18 mouse cellular contexts compared by ENCODE assay signal in the genomic region with DNA sequence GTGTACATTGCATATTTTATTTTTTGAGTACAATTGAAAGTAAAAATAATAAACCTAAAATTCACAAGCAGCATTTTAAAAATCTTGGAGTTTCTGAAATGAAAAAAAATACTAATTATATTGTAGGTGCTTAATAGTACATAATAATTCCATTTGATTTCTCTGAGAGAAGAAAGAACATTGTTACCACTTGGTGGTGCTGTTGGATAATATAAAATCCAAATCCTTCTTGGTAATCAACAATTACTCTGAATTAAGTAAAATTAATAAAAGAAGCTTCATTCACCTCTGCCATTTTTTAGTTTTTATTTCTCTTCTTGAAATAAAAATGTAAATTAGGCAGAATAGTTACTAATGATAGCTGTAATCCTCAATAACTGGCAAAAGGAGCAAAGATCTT.
DNase-seq lines count a peak whose midpoint lies in the region; ATAC-seq and TF ChIP-seq lines count a peak whose summit lies in the region.
"Had no signal": no experiment of that assay in that cellular context is flagged by ENCODE, and none has a peak within 500 bp of the region (broad histone marks: within the 10 kb centered on the region; RNA-seq: fewer than 3 reads in every experiment).

No protein-coding gene starts in this region.

- H3K4me3 ChIP-seq in embryonic facial prominence, embryonic 11.5 days (ENCODE audit: low read depth, low read length): no peak overlapping the region
- no peak overlapping the region for H3K4me3 ChIP-seq in embryonic facial prominence, embryonic 10.5 days
- H3K4me3 ChIP-seq in kidney, postnatal 0 days (replicated peaks; ENCODE audit: low read depth, low read length): no peak overlapping the region
- no peak overlapping the region for H3K4me3 ChIP-seq in limb, embryonic 10.5 days
- H3K4me3 ChIP-seq: embryonic facial prominence, embryonic 12.5 days; forebrain, embryonic 15.5 days; intestine, embryonic 15.5 days had no signal

- H3K36me3 ChIP-seq in embryonic facial prominence, embryonic 11.5 days (replicated peaks; ENCODE audit: control insufficient read depth, insufficient read depth, low read depth, low read length): no peaks in the 10 kb centered on the region
- no peaks in the 10 kb centered on the region for H3K36me3 ChIP-seq in embryonic facial prominence, embryonic 10.5 days (replicated peaks)
- H3K36me3 ChIP-seq in kidney, postnatal 0 days (ENCODE audit: insufficient read depth, low read length): no peaks in the 10 kb centered on the region
- no peaks in the 10 kb centered on the region for H3K36me3 ChIP-seq in limb, embryonic 10.5 days
- H3K36me3 ChIP-seq: embryonic facial prominence, embryonic 12.5 days; forebrain, embryonic 15.5 days; intestine, embryonic 15.5 days had no signal

- peak; percentile 40 for DNase-seq in embryonic facial prominence, embryonic 11.5 days (ENCODE audit: low spot score)
- no peak for DNase-seq in embryonic facial prominence, embryonic 10.5 days (ENCODE audit: low spot score)
- DNase-seq in kidney, postnatal 0 days (ENCODE audit: low spot score): peak; percentile 25
- no peak for DNase-seq in kidney, postnatal 4 days
- DNase-seq in 3T3-L1 (ENCODE audit: low read depth, low spot score): peak; percentile 8
- peak; percentile 9 for DNase-seq in adipocyte (ENCODE audit: low spot score)
- no peak for DNase-seq in limb, embryonic 10.5 days (ENCODE audit: low spot score)
- DNase-seq: adrenal gland, postnatal 25 days; cerebellum, adult 11 months; heart, postnatal 10 days; kidney, postnatal 36 days; spleen, adult 18-20 months had no signal

- H3K4me1 ChIP-seq in embryonic facial prominence, embryonic 11.5 days (ENCODE audit: control insufficient read depth, insufficient read depth, low read length): no peaks in the 10 kb centered on the region
- no peaks in the 10 kb centered on the region for H3K4me1 ChIP-seq in embryonic facial prominence, embryonic 10.5 days
- no peaks in the 10 kb centered on the region for H3K4me1 ChIP-seq in kidney, postnatal 0 days (replicated peaks; ENCODE audit: insufficient read depth, low read length)
- no peaks in the 10 kb centered on the region for H3K4me1 ChIP-seq in limb, embryonic 10.5 days
- H3K4me1 ChIP-seq: embryonic facial prominence, embryonic 12.5 days; forebrain, embryonic 15.5 days; intestine, embryonic 15.5 days had no signal

- ATAC-seq in embryonic facial prominence, embryonic 11.5 days (replicated peaks; ENCODE audit: insufficient number of reproducible peaks, low FRiP score, low TSS enrichment, low read depth): no peak
- ATAC-seq in kidney, postnatal 0 days (replicated peaks; ENCODE audit: low FRiP score, low read depth): no peak
- ATAC-seq in frontal cortex, adult (ENCODE audit: low TSS enrichment): no peak
- ATAC-seq: forebrain, embryonic 15.5 days; intestine, embryonic 15.5 days had no signal

- H3K9me3 ChIP-seq in embryonic facial prominence, embryonic 11.5 days (replicated peaks; ENCODE audit: control insufficient read depth, low read length): no peaks in the 10 kb centered on the region
- H3K9me3 ChIP-seq in embryonic facial prominence, embryonic 10.5 days: 0 out of 2 replicates have a peak, but pooled peaks cover 5% of the 10 kb centered on the region
- no peaks in the 10 kb centered on the region for H3K9me3 ChIP-seq in kidney, postnatal 0 days (replicated peaks; ENCODE audit: low read length)
- H3K9me3 ChIP-seq in limb, embryonic 10.5 days (replicated peaks): no peaks in the 10 kb centered on the region
- H3K9me3 ChIP-seq: embryonic facial prominence, embryonic 12.5 days; forebrain, embryonic 15.5 days; intestine, embryonic 15.5 days had no signal

- no peak overlapping the region for H3K9ac ChIP-seq in embryonic facial prominence, embryonic 11.5 days (replicated peaks; ENCODE audit: low read length)
- H3K9ac ChIP-seq in kidney, postnatal 0 days (ENCODE audit: low read depth, low read length): no peak overlapping the region
- H3K9ac ChIP-seq: embryonic facial prominence, embryonic 12.5 days; forebrain, embryonic 15.5 days; intestine, embryonic 15.5 days; liver, embryonic 14.5 days had no signal

- no peak overlapping the region for H3K27ac ChIP-seq in embryonic facial prominence, embryonic 11.5 days (replicated peaks; ENCODE audit: low read depth, low read length)
- no peak overlapping the region for H3K27ac ChIP-seq in embryonic facial prominence, embryonic 10.5 days (replicated peaks)
- no peak overlapping the region for H3K27ac ChIP-seq in kidney, postnatal 0 days
- no peak overlapping the region for H3K27ac ChIP-seq in limb, embryonic 10.5 days
- H3K27ac ChIP-seq: embryonic facial prominence, embryonic 12.5 days; forebrain, embryonic 15.5 days; intestine, embryonic 15.5 days; liver, embryonic 14.5 days; macrophage had no signal

- H3K27me3 ChIP-seq in embryonic facial prominence, embryonic 11.5 days (ENCODE audit: control insufficient read depth, insufficient read depth, low read length): no peaks in the 10 kb centered on the region
- H3K27me3 ChIP-seq in embryonic facial prominence, embryonic 10.5 days (replicated peaks; ENCODE audit: low read depth, poor library complexity, severe bottlenecking): no peaks in the 10 kb centered on the region
- H3K27me3 ChIP-seq in kidney, postnatal 0 days (ENCODE audit: insufficient read depth, low read length): no peaks in the 10 kb centered on the region
- H3K27me3 ChIP-seq in limb, embryonic 10.5 days (ENCODE audit: low read depth, poor library complexity, severe bottlenecking): no peaks in the 10 kb centered on the region
- H3K27me3 ChIP-seq: embryonic facial prominence, embryonic 12.5 days; forebrain, embryonic 15.5 days; intestine, embryonic 15.5 days had no signal

- H3K4me2 ChIP-seq in embryonic facial prominence, embryonic 11.5 days (ENCODE audit: low read depth, low read length): no peak overlapping the region
- no peak overlapping the region for H3K4me2 ChIP-seq in kidney, postnatal 0 days (ENCODE audit: low read length)
- H3K4me2 ChIP-seq: embryonic facial prominence, embryonic 12.5 days; forebrain, embryonic 15.5 days; intestine, embryonic 15.5 days had no signal

- peak; percentile 50 for TF ChIP-seq CTCF in kidney, postnatal 0 days (IDR thresholded peaks at IDR 0.05; ENCODE audit: low read depth)

Comparison
In these comparisons a context has a peak if more than half of its experiments do, and no peak if none do; other contexts are left out.
1. DNase-seq: peak in embryonic facial prominence, embryonic 11.5 days (single experiment), kidney, postnatal 0 days (single experiment), 3T3-L1 (single experiment) and adipocyte (single experiment); none in embryonic facial prominence, embryonic 10.5 days (single experiment), kidney, postnatal 4 days (0 of 2) and limb, embryonic 10.5 days (single experiment).